Mouse (Mus musculus) myocyte (in vitro differentiated cells): ENCODE measurements at regions not wholly inside any gene's neighbourhood (a gene's known extent, or its start where the extent isn't known, plus 50 kb on each side); places are given as distances from the start of the nearest gene placed in this dataset.

Experiments
- H3K27me3 ChIP-seq: one replicate; pipeline ENCODE4 v1.6.1; 2011; ENCODE audit not compliant: control insufficient read depth, insufficient read depth, insufficient read length
- H3K36me3 ChIP-seq: one replicate; pipeline ENCODE4 v1.6.1; 2011; ENCODE audit not compliant: control insufficient read depth, insufficient read depth
- H3K4me2 ChIP-seq: one replicate; pipeline ENCODE4 v1.6.1; 2011; ENCODE audit warnings: low read depth, control low read depth
- H3K4me3 ChIP-seq: one replicate; pipeline ENCODE4 v1.5.1; 2011; ENCODE audit warnings: mild to moderate bottlenecking, control low read depth, moderate library complexity
- H3K79me2 ChIP-seq: one replicate; pipeline ENCODE4 v1.6.1; 2011; ENCODE audit not compliant: control insufficient read depth, insufficient read depth
- H3ac ChIP-seq: one replicate; pipeline ENCODE4 v1.6.1; 2011; ENCODE audit not compliant: control insufficient read depth, insufficient read length
- CEBPB ChIP-seq: IDR thresholded peaks from 2 replicates; pipeline ENCODE4 v1.6.1; 2011; ENCODE audit warnings: mild to moderate bottlenecking, moderate library complexity; ENCODE audit not compliant: poor library complexity, insufficient read depth, severe bottlenecking
- E2F4 ChIP-seq: IDR thresholded peaks from one replicate; pipeline ENCODE4 v1.6.1; 2011; ENCODE audit warnings: mild to moderate bottlenecking, control low read depth, moderate library complexity; ENCODE audit not compliant: insufficient read depth
- MAX ChIP-seq: IDR thresholded peaks from one replicate; pipeline ENCODE4 v1.6.1; 2011; ENCODE audit warnings: low read depth, mild to moderate bottlenecking, control low read depth
- MYOD1 ChIP-seq, 3 experiments: IDR thresholded peaks; one replicate each; pipeline ENCODE4 v1.6.1; 2011; ENCODE audit warnings: control low read depth in 2 of 3, low read depth in 2 of 3, mild to moderate bottlenecking in 2 of 3, moderate library complexity in 1 of 3; ENCODE audit not compliant: insufficient read length in 2 of 3, control insufficient read depth in 1 of 3
- MYOG ChIP-seq, 3 experiments: IDR thresholded peaks; one replicate each; pipeline ENCODE4 v1.6.1; 2011; ENCODE audit warnings: control low read depth in 2 of 3, low read depth in 2 of 3, mild to moderate bottlenecking in 2 of 3; ENCODE audit not compliant: insufficient read length in 2 of 3, control insufficient read depth in 1 of 3, insufficient read depth in 1 of 3
- POLR2A ChIP-seq: IDR thresholded peaks from one replicate; pipeline ENCODE4 v1.6.1; 2011; ENCODE audit warnings: low read depth, mild to moderate bottlenecking, control low read depth, moderate library complexity; ENCODE audit not compliant: insufficient read length
- POLR2AphosphoS2 ChIP-seq: IDR thresholded peaks from one replicate; pipeline ENCODE4 v1.6.1; 2011; ENCODE audit warnings: low read depth, control low read depth; ENCODE audit not compliant: insufficient read length
- REST ChIP-seq: IDR thresholded peaks from one replicate; pipeline ENCODE4 v1.6.1; 2011; ENCODE audit warnings: mild to moderate bottlenecking, control low read depth, moderate library complexity; ENCODE audit not compliant: insufficient read depth, insufficient read length
- SRF ChIP-seq: IDR thresholded peaks from one replicate; pipeline ENCODE4 v1.6.1; 2011; ENCODE audit warnings: low read depth; ENCODE audit not compliant: control insufficient read depth, insufficient read length
- TCF12 ChIP-seq: IDR thresholded peaks from one replicate; pipeline ENCODE4 v1.6.1; 2011; ENCODE audit warnings: mild to moderate bottlenecking, control low read depth; ENCODE audit not compliant: poor library complexity, insufficient read depth, severe bottlenecking
- TCF3 ChIP-seq: IDR thresholded peaks from one replicate; pipeline ENCODE4 v1.6.1; 2011; ENCODE audit warnings: low read depth, control low read depth; ENCODE audit not compliant: insufficient read length
- USF1 ChIP-seq: IDR thresholded peaks from one replicate; pipeline ENCODE4 v1.6.1; 2011; ENCODE audit warnings: low read depth, mild to moderate bottlenecking, control low read depth, moderate library complexity

- Histone ChIP-seq H3K4me2 (no peak overlapping the region), H3K4me3 (no peak overlapping the region), H3K79me2 (no peaks in the 10 kb centered on the region), H3K36me3 (no peaks in the 10 kb centered on the region), H3K27me3 (no peaks in the 10 kb centered on the region), H3ac (no peak overlapping the region)
- no peak for TF ChIP-seq E2F4
- TF ChIP-seq MYOG (IDR thresholded peaks at IDR 0.05; ENCODE audit: control insufficient read depth in 1 of 3, insufficient read depth in 1 of 3, insufficient read length in 2 of 3, low read depth in 2 of 3): no peak
- TF ChIP-seq REST: no peak
- no peak for TF ChIP-seq POLR2AphosphoS2
- no peak for TF ChIP-seq TCF3
- no peak for TF ChIP-seq CEBPB
- TF ChIP-seq MAX: no peak
- no peak for TF ChIP-seq TCF12
- no peak for TF ChIP-seq MYOD1 (IDR thresholded peaks at IDR 0.05; ENCODE audit: control insufficient read depth in 1 of 3, insufficient read length in 2 of 3, low read depth in 2 of 3)
- TF ChIP-seq SRF: no peak
- no peak for TF ChIP-seq USF1
- no peak for TF ChIP-seq POLR2A
These were observed 143.4 kb upstream of the Chl1 start for GRCm38 (mm10) chr6:103366782-103367491.

GRCm38 (mm10) chr6:103374956-103375355, 135.4 kb upstream of the Chl1 start:
- H3K4me2 ChIP-seq: no peak overlapping the region
- H3K36me3 ChIP-seq: no peaks in the 10 kb centered on the region
- TF ChIP-seq TCF3 (no peak), POLR2A (no peak), MYOD1 (IDR thresholded peaks at IDR 0.05; ENCODE audit: control insufficient read depth in 1 of 3, insufficient read length in 2 of 3, low read depth in 2 of 3) (no peak), TCF12 (no peak), MYOG (IDR thresholded peaks at IDR 0.05; ENCODE audit: control insufficient read depth in 1 of 3, insufficient read depth in 1 of 3, insufficient read length in 2 of 3, low read depth in 2 of 3) (no peak), E2F4 (no peak), USF1 (no peak), POLR2AphosphoS2 (no peak), MAX (no peak)
- no peak overlapping the region for H3ac ChIP-seq
- H3K4me3 ChIP-seq: no peak overlapping the region
- H3K79me2 ChIP-seq: no peaks in the 10 kb centered on the region
- no peaks in the 10 kb centered on the region for H3K27me3 ChIP-seq

- no peaks in the 10 kb centered on the region for H3K27me3 ChIP-seq
- no peak overlapping the region for H3ac ChIP-seq
- H3K36me3 ChIP-seq: no peaks in the 10 kb centered on the region
- H3K4me3 ChIP-seq: no peak overlapping the region
- H3K4me2 ChIP-seq: no peak overlapping the region
- TF ChIP-seq TCF3: no peak
- no peak for TF ChIP-seq CEBPB
- no peak for TF ChIP-seq POLR2AphosphoS2
- TF ChIP-seq TCF12: no peak
- no peak for TF ChIP-seq E2F4
- TF ChIP-seq SRF: no peak
- TF ChIP-seq MYOG (IDR thresholded peaks at IDR 0.05; ENCODE audit: control insufficient read depth in 1 of 3, insufficient read depth in 1 of 3, insufficient read length in 2 of 3, low read depth in 2 of 3): no peak
- no peak for TF ChIP-seq POLR2A
- TF ChIP-seq REST: no peak
- TF ChIP-seq MAX: no peak
- no peaks in the 10 kb centered on the region for H3K79me2 ChIP-seq
These were observed 133.1 kb upstream of the Chl1 start for GRCm38 (mm10) chr6:103377277-103377676.

- no peaks in the 10 kb centered on the region for H3K36me3 ChIP-seq
- H3K27me3 ChIP-seq: no peaks in the 10 kb centered on the region
- TF ChIP-seq MYOD1 (IDR thresholded peaks at IDR 0.05; ENCODE audit: control insufficient read depth in 1 of 3, insufficient read length in 2 of 3, low read depth in 2 of 3) (no peak), SRF (no peak), USF1 (no peak), MAX (no peak), E2F4 (no peak), TCF12 (no peak), TCF3 (no peak), CEBPB (no peak), REST (no peak), POLR2A (no peak), MYOG (IDR thresholded peaks at IDR 0.05; ENCODE audit: control insufficient read depth in 1 of 3, insufficient read depth in 1 of 3, insufficient read length in 2 of 3, low read depth in 2 of 3) (no peak), POLR2AphosphoS2 (no peak)
These were observed 132.3 kb upstream of the Chl1 start for GRCm38 (mm10) chr6:103378047-103378446.

More at GRCm38 (mm10) chr6:103378047-103378446, 132.3 kb upstream of the Chl1 start:
- Histone ChIP-seq H3K79me2 (no peaks in the 10 kb centered on the region), H3K4me2 (no peak overlapping the region), H3ac (no peak overlapping the region), H3K4me3 (no peak overlapping the region)
